Mouse (Mus musculus) ES-Bruce4 (cell line): ENCODE measurements at regions not wholly inside any gene's neighbourhood (a gene's known extent, or its start where the extent isn't known, plus 50 kb on each side); places are given as distances from the start of the nearest gene placed in this dataset.

Source experiments
- H3K27ac ChIP-seq: 2 replicates; pipeline ENCODE4 v1.5.1; 2012; ENCODE audit warnings: low read length, inconsistent platforms; ENCODE audit not compliant: insufficient read depth
- H3K27me3 ChIP-seq: 2 replicates; pipeline ENCODE4 v1.6.1; 2012; ENCODE audit warnings: mild to moderate bottlenecking, low read length, inconsistent platforms; ENCODE audit not compliant: control insufficient read depth, poor library complexity, insufficient read depth, severe bottlenecking
- H3K36me3 ChIP-seq: 2 replicates; pipeline ENCODE4 v1.6.1; 2012; ENCODE audit warnings: inconsistent platforms, mild to moderate bottlenecking, low read length, moderate library complexity; ENCODE audit not compliant: control insufficient read depth, poor library complexity, insufficient read depth, severe bottlenecking
- H3K4me1 ChIP-seq: one replicate; pipeline ENCODE4 v1.8.1; 2011; ENCODE audit warnings: low read length; ENCODE audit not compliant: control insufficient read depth, insufficient read depth
- H3K4me3 ChIP-seq: 2 replicates; pipeline ENCODE4 v1.5.1; 2011; ENCODE audit warnings: low read depth, mild to moderate bottlenecking, low read length
- H3K9ac ChIP-seq: 2 replicates; pipeline ENCODE4 v1.6.1; 2012; ENCODE audit warnings: low read depth, mild to moderate bottlenecking, inconsistent platforms; ENCODE audit not compliant: poor library complexity, severe bottlenecking
- H3K9me3 ChIP-seq: replicated peaks from 2 replicates; pipeline ENCODE4 v1.6.1; 2012; ENCODE audit warnings: mild to moderate bottlenecking, low read length, inconsistent platforms; ENCODE audit not compliant: control insufficient read depth, poor library complexity, insufficient read depth, severe bottlenecking
- CTCF ChIP-seq: IDR thresholded peaks from one replicate; pipeline ENCODE4 v1.8.1; 2011; ENCODE audit warnings: low read depth, low read length
- EP300 ChIP-seq: IDR thresholded peaks from 2 replicates; pipeline ENCODE4 v1.6.1; 2011; ENCODE audit warnings: low read depth, low read length; ENCODE audit not compliant: insufficient read depth
- POLR2A ChIP-seq: IDR thresholded peaks from one replicate; pipeline ENCODE4 v1.8.1; 2011; ENCODE audit warnings: low read length; ENCODE audit not compliant: insufficient read depth

- no peak for TF ChIP-seq POLR2A
- no peak for TF ChIP-seq EP300
- TF ChIP-seq CTCF, result no peak
- Histone ChIP-seq H3K27me3 (no peaks in the 10 kb centered on the region), H3K27ac (no peak overlapping the region), H3K4me1 (no peaks in the 10 kb centered on the region), H3K9ac (no peak overlapping the region), H3K4me3 (no peak overlapping the region), H3K9me3 (no peaks in the 10 kb centered on the region), H3K36me3 (no peaks in the 10 kb centered on the region)
These were observed 216.3 kb downstream of the Kcnj2 start for GRCm38 (mm10) chr11:111282283-111282682.

GRCm38 (mm10) chr11:111290537-111290936 lies 224.6 kb downstream of the Kcnj2 start:
- Histone ChIP-seq H3K4me3 (no peak overlapping the region), H3K27me3 (no peaks in the 10 kb centered on the region; the same call in 1 of the 2 replicates), H3K27ac (no peak overlapping the region), H3K36me3 (no peaks in the 10 kb centered on the region), H3K9me3 (no peaks in the 10 kb centered on the region; the same call in 1 of the 2 replicates), H3K4me1 (no peaks in the 10 kb centered on the region), H3K9ac (no peak overlapping the region)
- TF ChIP-seq EP300 (no peak), POLR2A (no peak), CTCF (no peak)

DNA sequence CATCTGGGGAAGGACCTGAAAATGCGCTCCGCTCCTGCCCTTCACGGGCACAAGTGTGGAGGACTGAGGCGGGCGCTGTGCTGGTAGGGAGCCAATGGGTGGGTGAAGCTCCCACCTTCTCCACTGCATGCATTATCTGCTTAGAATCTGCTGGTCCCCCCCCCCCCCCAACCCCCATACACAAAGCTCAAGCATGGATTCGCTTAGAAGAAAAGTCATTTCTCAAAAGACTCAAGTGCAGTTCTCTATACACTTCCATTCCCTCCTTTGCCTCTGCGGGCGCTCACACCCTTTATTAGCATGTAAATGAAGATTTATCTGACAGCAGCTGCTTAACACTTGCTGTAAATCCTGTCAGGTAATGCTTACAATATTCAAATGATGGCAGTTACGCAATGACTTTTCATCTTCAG lies 230.4 kb downstream of the Kcnj2 start:
- no peaks in the 10 kb centered on the region; the same call in 1 of the 2 replicates for H3K27me3 ChIP-seq
- no peaks in the 10 kb centered on the region for H3K36me3 ChIP-seq
- H3K4me3 ChIP-seq, result no peak overlapping the region
- H3K9me3 ChIP-seq, result no peaks in the 10 kb centered on the region; the same call in 1 of the 2 replicates
- TF ChIP-seq POLR2A (no peak), CTCF (no peak), EP300 (no peak)
- H3K4me1 ChIP-seq, result no peaks in the 10 kb centered on the region
- H3K27ac ChIP-seq, result no peak overlapping the region
- no peak overlapping the region for H3K9ac ChIP-seq

- no peak overlapping the region for H3K27ac ChIP-seq
These were observed 246.8 kb downstream of the Kcnj2 start for GRCm38 (mm10) chr11:111312802-111313201.

DNA sequence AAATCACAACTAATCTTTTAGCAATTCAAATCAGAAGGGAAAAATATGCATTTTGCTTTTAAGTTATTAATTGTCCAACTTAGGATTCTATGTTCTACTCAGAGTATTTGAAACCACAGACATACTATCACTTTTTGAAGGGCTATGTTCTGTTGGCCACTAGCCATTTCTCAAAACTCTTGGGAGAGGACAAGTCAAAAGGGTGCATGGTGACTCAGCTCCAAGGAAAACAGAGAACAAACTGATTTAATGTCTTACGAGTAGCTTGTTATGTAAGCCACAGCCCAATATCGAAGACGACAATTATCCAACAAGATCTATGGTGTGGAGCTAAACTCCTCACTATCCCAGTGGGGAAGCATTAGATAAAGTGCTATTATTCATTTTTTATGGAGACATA lies 247.6 kb downstream of the Kcnj2 start:
- Histone ChIP-seq H3K4me3 (no peak overlapping the region), H3K9ac (no peak overlapping the region), H3K27me3 (no peaks in the 10 kb centered on the region), H3K27ac (no peak overlapping the region), H3K36me3 (no peaks in the 10 kb centered on the region), H3K4me1 (no peaks in the 10 kb centered on the region), H3K9me3 (no peaks in the 10 kb centered on the region)
- no peak for TF ChIP-seq POLR2A
- TF ChIP-seq EP300, result no peak
- TF ChIP-seq CTCF, result no peak

More at GRCm38 (mm10) chr11:111312802-111313201, 246.8 kb downstream of the Kcnj2 start:
- H3K4me1 ChIP-seq, result no peaks in the 10 kb centered on the region
- no peaks in the 10 kb centered on the region for H3K27me3 ChIP-seq
- H3K9ac ChIP-seq, result no peak overlapping the region
- no peaks in the 10 kb centered on the region for H3K36me3 ChIP-seq
- H3K4me3 ChIP-seq, result no peak overlapping the region
- TF ChIP-seq EP300, result no peak
- TF ChIP-seq CTCF, result no peak
- TF ChIP-seq POLR2A, result no peak
- no peaks in the 10 kb centered on the region for H3K9me3 ChIP-seq

DNA sequence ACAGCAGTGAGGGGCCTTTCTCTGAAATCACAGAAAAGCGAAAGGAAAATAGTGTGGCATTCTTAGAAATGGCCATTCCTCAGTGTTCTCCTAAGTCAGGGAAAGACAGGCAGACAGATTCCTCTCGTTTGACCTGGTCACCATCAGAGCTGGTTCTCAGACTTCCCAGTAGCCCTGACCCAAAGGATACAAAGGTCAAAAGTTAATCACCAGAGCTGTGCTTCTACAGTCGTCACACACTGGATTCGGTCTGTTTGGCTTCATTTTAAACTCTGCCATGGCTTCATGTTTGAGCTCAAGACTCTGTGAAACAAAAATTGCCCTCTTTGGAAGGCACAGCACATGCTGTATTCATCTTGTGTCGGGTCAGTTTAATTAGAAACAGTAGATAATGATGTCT lies 255.6 kb downstream of the Kcnj2 start:
- TF ChIP-seq CTCF (no peak), POLR2A (no peak), EP300 (no peak)
- no peaks in the 10 kb centered on the region for H3K27me3 ChIP-seq
- no peak overlapping the region for H3K27ac ChIP-seq
- no peaks in the 10 kb centered on the region for H3K4me1 ChIP-seq
- H3K9me3 ChIP-seq, result no peaks in the 10 kb centered on the region
- no peak overlapping the region for H3K9ac ChIP-seq
- no peaks in the 10 kb centered on the region for H3K36me3 ChIP-seq
- H3K4me3 ChIP-seq, result no peak overlapping the region
